Mouse (Mus musculus) urinary bladder, postnatal 25 days (tissue): Measurements from ENCODE around the gene Spib.

Experiments
- DNase-seq: peaks from one replicate; pipeline ENCODE4 v3.0.0; 2022; ENCODE audit warnings: low spot score

The Spib gene

DNA sequence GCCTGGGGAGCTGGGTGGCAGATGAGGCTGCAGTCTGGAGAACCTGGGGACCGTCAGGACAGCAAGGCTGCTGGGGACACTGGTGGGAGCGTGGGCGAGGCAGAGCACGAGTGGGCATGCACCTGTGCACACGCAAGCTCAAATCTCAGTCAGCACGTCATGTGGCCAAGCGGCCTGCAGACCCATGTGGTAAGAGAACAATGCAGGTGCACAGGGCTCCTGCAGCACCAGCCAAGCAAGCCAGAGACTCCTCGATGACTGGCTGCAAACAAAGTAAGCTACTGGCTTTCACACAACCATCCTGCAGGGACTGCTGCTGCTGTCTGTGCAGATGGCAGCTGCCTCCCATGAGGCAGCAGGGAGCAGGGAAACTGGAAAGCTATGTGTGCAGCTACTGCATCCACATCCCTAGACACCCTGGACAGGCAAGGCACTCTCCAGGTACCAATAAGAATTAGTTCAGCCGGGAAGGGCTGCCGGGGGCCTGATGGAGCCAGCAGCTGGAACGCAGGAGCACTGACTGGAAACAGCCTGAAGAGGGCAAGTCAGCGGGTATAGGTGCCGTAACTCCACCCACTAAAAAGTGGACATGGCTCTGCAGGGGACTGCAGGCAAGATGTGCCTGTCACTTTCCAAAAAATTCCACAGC lies 44.8 kb downstream of the Spib start:
- no peak for DNase-seq

DNA sequence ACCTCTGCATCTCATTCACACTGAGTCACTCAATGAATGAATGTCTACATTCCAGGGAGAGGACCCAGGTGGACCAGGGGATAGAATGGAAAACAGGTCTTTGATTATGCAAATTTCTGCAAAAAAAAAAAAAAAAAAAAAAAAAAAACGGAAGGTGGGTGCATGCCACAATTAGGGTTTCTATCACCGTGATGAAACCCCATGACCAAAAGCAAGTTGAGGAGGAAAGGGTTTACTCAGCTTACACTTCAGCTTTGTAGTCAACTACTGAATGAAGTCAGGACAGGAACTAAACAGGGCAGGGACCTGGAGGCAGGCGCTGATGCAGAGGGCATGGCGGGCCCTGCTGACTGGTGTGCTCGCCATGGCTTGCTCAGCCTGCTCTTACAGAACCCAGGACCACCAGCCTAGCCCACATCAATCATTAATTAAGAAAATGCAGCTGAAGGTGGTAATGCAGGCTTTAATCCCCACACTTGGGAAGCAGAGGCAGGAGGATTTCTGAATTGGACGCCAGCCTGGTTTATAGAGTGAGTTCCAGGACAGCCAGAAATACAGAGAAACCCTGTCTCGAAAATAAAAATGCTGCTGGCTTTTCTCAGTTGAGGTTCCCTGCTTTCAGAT lies 46.2 kb downstream of the Spib start:
- DNase-seq, result no peak

DNA sequence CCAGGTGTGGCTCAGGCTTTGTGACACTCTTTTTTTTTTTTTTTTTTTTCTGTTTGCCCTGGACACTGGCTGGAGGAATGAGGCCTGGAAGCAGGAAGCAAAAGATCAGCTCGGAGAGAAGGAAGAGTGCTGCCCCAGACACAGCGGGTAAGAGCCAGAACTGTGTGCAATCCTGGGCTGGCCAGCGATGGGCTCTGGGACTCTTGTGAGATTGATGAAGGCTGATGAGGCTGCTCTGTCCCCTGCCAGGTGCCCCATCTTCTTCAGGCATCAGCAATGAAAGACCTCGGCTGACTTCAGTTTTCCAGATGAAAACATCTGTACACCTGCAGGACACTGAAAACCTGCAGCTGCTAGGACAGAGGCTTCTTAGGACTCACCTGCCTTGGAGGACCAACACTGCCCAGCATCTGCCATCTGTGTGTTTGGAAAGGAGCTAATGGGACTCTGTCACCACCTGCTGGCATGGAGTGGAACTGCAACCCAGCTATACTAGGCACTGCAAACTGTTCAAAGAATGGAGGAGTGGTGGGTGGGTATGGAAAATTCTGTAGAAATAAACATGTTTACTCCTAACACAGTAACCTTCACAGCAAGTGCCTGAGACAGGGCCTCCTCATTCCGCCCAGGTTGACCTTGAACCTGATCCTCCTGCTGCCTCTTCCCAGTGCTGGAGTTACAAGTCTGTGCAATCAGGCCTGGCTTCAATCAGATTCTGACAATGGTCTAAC lies 46.9 kb downstream of the Spib start:
- peak; percentile 68 for DNase-seq

DNA sequence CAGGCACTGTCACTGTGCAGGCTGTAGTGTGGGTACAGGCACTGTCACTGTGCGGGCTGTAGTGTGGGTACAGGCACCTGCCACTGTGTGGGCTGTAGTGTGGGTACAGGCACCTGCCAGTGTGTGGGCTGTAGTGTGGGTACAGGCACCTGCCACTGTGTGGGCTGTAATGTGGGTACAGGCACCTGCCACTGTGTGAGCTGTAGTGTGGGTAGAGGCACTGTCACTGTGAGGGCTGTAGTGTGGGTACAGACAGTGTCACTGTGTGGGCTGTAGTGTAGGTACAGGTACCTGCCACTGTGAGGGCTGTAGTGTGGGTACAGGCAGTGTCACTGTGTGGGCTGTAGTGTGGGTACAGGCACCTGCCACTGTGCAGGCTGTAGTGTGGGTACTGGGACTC lies 47.8 kb downstream of the Spib start:
- DNase-seq, result no peak

DNA sequence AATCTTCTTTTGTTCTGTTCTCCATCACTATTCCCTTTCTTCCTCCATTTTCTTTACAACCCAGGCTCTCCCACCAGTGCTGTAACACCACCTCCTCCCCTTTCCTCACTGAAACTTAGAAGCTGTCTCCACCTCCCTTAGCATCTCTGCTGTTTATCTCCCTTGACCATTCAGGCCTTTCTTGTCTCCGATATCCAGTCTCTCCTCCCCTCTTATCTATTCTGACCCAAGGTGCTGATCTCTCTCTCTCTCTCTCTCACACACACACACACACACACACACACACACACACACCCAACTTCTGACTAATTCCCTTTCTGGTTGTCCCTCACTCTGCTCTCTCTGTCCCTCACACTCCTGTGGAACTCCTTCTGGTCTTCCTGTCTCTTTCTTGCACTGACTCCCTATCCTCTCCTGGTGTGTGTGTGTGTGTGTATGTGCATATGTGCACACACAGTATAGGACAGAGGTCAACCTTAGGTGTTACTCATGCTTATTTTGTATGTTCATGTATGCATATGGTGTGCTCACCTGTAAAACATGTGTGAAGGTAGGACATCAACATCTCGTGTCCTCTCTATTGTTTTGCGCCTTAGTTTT lies 48.9 kb downstream of the Spib start:
- no peak for DNase-seq
